Mouse (Mus musculus): Measurements from ENCODE around the gene Lhfpl2. TPM values are rescaled to one million over a fixed set of nuclear protein-coding genes. Genes with fewer than 3 reads are reported as not detected.

Gene Lhfpl2
- polyA plus RNA-seq, 1 experiment: 17.1 TPM

DNA sequence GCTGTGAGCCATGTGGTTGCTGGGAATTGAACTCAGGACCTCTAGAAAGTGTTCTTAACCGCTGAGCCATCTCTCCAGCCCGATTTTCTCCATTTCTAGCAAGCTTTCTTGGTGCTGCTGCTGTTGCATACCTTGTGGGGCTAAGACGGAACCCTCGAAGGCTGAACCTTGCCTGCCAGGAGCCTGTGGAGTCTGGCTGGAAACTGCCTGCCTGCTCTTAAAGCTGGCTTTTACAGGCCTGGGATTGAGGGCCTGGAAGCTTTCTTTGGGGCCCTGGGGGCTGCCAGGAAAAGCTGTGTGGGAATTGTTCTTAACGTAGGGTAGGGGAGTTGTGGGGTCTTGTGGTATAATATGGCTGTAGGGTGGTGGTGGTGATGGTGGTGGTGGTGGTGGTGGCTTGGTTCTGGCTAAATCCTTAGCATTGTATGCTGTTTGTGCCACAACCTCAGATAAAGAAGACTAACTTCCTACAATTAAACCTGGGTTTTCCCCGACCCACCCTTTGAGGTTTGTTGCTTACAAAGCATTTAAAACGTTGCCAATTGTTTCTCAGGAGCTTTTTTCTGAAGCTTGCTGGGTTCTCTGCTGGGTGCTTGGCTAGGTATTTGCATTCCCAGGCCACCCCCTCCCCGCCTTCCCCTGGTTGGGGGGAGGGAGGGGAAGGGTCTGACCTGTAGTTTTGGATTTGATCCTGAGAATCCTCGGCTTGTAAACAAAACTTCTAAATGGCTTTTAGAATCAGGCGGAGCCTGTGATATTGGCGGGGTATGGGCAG lies 7.9 kb downstream of the Lhfpl2 start:
- DNase-seq (ENCODE audit: extremely low spot score in 1 of 2, low spot score in 1 of 2): no peak

DNA sequence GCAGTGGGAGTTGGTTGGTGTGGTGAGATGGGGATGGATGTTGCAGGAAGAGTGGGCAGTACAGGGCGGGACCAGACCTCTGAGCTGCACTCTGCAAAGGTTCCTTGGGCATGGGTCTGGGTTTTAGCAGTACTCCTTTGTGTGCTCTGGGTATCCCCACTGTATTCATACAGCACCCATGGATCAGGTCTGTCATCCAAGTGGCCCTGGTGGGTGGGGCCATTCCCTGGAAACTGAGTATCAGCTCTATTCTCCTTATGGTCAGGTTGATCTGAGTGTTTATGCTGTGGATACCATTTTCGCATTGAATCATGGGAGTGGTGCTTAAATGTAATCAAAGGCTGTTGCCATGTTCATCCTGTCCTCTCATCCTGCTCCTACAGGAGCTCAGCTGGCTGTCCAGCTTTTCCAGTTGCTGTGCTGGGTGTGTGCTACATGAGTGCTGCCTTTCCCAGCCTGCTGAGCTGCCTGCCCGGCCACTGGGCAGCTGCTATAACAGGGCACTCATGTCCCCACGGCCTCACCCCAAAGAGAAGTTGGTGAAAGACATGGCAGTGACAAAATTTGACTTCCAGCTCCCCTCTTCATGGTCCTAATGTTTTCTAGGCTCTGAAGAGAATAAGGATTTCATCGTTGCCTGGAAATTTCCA lies 9.2 kb downstream of the Lhfpl2 start:
- no peak for DNase-seq (ENCODE audit: extremely low spot score in 1 of 2, low spot score in 1 of 2)

GRCm38 (mm10) chr13:94068308-94068707 lies 10.7 kb downstream of the Lhfpl2 start:
- DNase-seq (ENCODE audit: extremely low spot score in 1 of 2, low spot score in 1 of 2): no peak

DNA sequence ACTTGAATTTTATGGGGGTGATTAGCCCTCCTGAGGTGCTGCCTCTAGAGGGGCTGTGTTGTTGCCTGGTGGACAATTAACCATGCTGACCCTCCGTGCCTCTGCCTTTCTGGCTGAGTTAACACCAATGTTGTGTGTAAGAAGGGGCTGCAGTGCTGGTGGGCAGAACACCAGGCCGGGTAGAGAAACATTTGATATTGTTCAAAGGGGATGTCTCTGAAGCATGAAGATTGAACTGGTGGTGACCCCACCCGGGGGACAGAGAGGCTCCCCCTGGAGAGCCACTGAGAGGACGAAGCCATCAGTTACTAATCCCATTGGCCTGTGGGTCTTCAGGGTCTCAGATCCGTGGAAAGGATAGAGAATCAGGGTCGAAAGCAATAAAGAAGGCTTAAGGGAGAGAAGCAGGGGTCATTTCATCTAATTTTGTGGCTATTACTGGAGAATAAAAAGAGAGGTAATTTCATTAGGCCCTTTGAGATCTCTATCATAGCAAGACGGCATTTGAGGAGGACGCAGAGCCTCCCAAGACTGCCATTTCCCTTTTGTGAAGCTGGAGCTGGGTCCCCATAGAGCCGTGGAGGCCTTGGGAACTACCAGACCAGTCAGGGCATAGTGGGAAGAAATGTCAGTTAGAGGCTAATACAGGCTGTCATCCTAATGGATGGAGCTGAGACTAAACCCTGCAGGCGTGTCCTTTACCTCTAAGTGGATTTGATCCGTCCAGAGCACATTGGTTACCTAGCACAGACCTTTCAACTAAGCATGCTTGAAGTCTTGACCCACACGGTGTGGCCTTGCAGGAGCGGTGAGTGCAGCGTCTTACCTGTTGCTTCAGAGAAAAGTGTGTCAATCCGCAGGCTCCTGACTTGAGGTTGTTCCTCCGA lies 12.1 kb downstream of the Lhfpl2 start:
- DNase-seq (ENCODE audit: extremely low spot score in 1 of 2, low spot score in 1 of 2): no peak

DNA sequence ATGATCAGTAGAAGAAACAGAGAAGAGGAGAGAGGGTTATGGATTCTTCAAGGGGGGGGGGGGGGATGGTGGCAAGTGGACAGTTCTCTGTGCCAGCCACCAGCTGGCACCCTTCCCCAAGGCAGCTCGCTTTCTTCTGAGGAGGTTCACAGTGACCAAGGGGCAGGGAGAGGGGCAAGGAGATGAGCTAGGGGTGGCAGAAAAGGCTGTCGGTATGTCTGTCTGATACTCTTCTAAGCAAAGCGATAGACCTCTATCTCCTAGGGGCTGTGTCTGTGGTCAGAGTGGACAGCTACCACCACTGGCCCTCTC lies 12.7 kb downstream of the Lhfpl2 start:
- DNase-seq (ENCODE audit: extremely low spot score in 1 of 2, low spot score in 1 of 2): no peak

GRCm38 (mm10) chr13:94070927-94071326 lies 13.3 kb downstream of the Lhfpl2 start:
- DNase-seq (ENCODE audit: extremely low spot score in 1 of 2, low spot score in 1 of 2): no peak

GRCm38 (mm10) chr13:94073046-94073715 lies 15.6 kb downstream of the Lhfpl2 start:
- DNase-seq (ENCODE audit: extremely low spot score in 1 of 2, low spot score in 1 of 2): no peak

GRCm38 (mm10) chr13:94073716-94074115 lies 16.1 kb downstream of the Lhfpl2 start:
- no peak for DNase-seq (ENCODE audit: extremely low spot score in 1 of 2, low spot score in 1 of 2)

- DNase-seq (ENCODE audit: extremely low spot score in 1 of 2, low spot score in 1 of 2): no peak
Observed at GRCm38 (mm10) chr13:94075181-94075580, 17.6 kb downstream of the Lhfpl2 start.

- DNase-seq (ENCODE audit: extremely low spot score in 1 of 2, low spot score in 1 of 2): no peak
Observed at GRCm38 (mm10) chr13:94077136-94078018, 19.8 kb downstream of the Lhfpl2 start.

GRCm38 (mm10) chr13:94083196-94083595 lies 25.6 kb downstream of the Lhfpl2 start:
- no peak for DNase-seq (ENCODE audit: extremely low spot score in 1 of 2, low spot score in 1 of 2)

DNA sequence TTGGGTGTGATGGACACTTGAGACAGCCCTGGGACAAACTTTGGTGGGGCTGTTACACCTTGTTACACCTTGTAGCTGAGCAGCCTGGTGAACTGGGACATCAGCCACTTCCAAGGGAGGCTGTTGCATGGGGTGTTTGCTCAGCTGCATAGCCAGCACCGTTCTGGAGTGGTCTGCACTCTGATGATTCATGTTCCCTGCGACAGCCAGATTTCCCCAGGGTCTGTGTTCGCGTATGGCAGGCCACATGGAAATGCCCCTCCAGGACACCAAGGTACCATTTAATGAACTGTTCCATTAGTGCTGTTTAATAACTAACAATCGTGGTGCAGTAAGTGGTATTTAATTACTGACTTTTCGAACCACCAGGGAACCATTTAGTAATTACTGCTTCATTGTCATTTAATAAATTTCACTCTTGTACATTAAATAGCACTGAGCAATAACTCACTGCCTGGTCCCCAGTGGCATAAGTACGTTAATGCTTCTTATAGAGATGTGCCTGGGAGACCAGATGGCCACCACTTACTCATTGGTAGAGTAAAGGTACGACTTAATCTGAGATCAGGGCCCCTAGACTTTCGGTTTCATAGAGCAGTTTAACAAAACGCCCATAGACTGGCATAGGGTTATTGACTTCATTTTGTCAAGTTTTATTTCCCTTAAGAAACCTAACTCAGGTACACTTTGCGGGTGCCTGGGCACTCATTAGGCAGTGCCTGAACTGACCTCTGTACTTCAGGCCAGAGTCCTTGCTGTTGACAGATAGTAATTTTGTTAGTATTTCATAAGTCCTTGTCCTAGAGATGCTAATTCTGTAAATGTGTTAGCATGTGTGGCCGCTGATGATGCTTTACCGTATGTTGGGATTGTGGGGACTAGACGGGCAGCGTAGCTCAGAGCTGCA lies 26.9 kb downstream of the Lhfpl2 start:
- DNase-seq (ENCODE audit: extremely low spot score in 1 of 2, low spot score in 1 of 2): no peak

DNA sequence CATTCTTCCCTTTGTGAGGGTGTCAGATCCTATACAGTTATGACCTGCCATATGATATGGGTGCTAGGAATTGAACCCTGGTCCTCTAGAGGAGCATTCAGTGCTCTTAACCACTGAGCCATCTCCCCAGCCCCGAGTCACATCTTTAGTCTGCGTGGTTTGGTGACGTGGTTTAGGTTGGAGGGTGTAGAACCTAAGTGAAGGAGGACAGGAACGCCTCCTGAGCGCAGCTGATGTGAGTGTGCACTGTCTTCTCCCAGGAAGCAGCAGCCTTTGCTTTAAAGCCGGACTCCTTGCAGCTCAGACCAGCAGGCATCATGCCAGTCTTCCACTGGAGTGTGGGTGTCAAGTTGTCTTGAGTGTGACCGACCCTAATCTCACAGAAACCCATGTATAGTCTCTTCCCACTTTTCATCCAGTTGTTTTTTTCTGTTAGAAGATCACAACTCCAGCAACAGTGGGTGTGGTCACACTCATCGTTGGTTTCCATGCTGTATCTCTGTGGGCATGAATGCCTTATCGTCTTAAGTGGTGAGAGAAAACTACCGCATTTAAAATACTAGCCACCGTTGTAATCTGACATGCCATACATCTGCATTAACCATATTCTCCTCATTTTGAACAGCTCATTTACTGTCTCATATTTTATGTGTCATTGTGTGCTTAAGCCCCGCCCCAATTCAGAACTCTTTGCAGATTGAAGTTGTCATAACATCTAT lies 28.7 kb downstream of the Lhfpl2 start:
- DNase-seq (ENCODE audit: extremely low spot score in 1 of 2, low spot score in 1 of 2): no peak

- no peak for DNase-seq (ENCODE audit: extremely low spot score in 1 of 2, low spot score in 1 of 2)
Observed at GRCm38 (mm10) chr13:94087061-94087460, 29.5 kb downstream of the Lhfpl2 start.

- no peak for DNase-seq (ENCODE audit: extremely low spot score in 1 of 2, low spot score in 1 of 2)
Observed at GRCm38 (mm10) chr13:94088788-94089187, 31.2 kb downstream of the Lhfpl2 start.

DNA sequence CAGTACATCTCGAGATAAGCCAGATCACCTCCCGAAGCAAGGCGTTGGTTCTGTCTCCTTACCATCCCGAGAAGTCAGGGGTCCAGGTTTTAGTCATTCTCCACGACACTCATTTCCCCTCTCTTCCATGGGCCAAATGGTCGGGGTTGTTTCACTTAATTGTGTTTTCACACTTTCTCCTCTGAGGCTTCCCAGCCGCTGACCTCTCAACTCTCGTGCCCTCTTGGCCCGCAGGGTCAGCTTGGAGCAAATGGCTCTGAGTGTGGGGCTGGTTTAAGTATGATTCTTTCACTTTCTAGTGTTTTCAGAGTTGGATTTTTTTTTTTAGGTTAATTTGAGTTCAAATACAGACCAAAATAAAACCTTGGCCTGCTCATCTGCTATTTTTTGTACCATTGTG lies 31.7 kb downstream of the Lhfpl2 start:
- no peak for DNase-seq (ENCODE audit: extremely low spot score in 1 of 2, low spot score in 1 of 2)

- DNase-seq (ENCODE audit: extremely low spot score in 1 of 2, low spot score in 1 of 2): no peak
Observed at GRCm38 (mm10) chr13:94091366-94091765, 33.8 kb downstream of the Lhfpl2 start.

DNA sequence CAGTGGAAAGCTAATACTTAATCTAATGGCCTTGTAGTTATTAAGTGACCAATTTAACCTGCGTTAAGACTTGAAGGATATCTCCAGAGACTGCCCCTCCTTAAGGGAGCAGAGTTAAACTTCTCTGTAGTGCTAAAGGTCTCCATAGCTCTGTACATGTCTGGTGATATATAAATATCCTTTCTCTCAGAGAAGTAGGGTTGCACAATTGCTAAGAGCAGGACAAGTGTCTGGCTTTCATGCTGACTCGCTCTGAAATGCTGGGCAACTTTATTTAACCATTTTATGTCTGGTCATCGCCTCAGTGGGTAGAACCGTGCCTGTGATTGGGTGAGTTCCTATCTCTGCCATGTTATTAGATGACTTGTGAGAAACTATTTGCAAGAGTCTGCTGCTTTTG lies 36.6 kb downstream of the Lhfpl2 start:
- no peak for DNase-seq (ENCODE audit: extremely low spot score in 1 of 2, low spot score in 1 of 2)

All from frontal cortex, adult 2 months (tissue).